Mouse (Mus musculus) forebrain, embryonic 16.5 days (tissue): ENCODE results near the gene Gm5615. TPM values are rescaled to one million over a fixed set of nuclear protein-coding genes. Genes with fewer than 3 reads are reported as not detected.

Source experiments
- ATAC-seq: fragments of 200-750 bp; cut with Nextera tagmentation; 2 replicates; pipeline ENCODE4 v1.8.0; 2017; ENCODE audit warnings: mild to moderate bottlenecking, moderate library complexity
- H3K27ac ChIP-seq: fragments of 300-500 bp; sonication (generic); 2 replicates; pipeline ENCODE4 v1.5.1; 2014; ENCODE audit warnings: low read length, control low read depth
- H3K27me3 ChIP-seq: fragments of 300-500 bp; sonication (generic); replicated peaks from 2 replicates; pipeline ENCODE4 v1.6.1; 2014; ENCODE audit warnings: low read length; ENCODE audit not compliant: control insufficient read depth, insufficient read depth
- H3K36me3 ChIP-seq: fragments of 300-500 bp; sonication (generic); 2 replicates; pipeline ENCODE4 v1.6.1; 2014; ENCODE audit not compliant: control insufficient read depth, insufficient read depth
- H3K4me1 ChIP-seq: fragments of 300-500 bp; sonication (generic); replicated peaks from 2 replicates; pipeline ENCODE4 v1.6.1; 2014; ENCODE audit warnings: low read length; ENCODE audit not compliant: control insufficient read depth, insufficient read depth
- H3K4me2 ChIP-seq: fragments of 300-500 bp; sonication (generic); 2 replicates; pipeline ENCODE4 v1.6.1; 2014; ENCODE audit warnings: mild to moderate bottlenecking, low read length, control low read depth
- H3K4me3 ChIP-seq: fragments of 300-500 bp; sonication (generic); replicated peaks from 2 replicates; pipeline ENCODE4 v1.5.1; 2014; ENCODE audit warnings: mild to moderate bottlenecking, low read length, control low read depth
- H3K9ac ChIP-seq: fragments of 300-500 bp; sonication (generic); replicated peaks from 2 replicates; pipeline ENCODE4 v1.6.1; 2014; ENCODE audit warnings: low read depth, low read length, control low read depth
- H3K9me3 ChIP-seq: fragments of 300-500 bp; sonication (generic); 2 replicates; pipeline ENCODE4 v1.6.1; 2016; ENCODE audit warnings: low read length; ENCODE audit not compliant: control insufficient read depth
- WGBS: fragments of 180-500 bp; shearing (Covaris S2); extraction: QIAGEN DNeasy Blood & Tissue Kit; methylation state at CpG from one replicate; pipeline ENCODE4 v1.1.7; 2014; 5-methylcytosine and 5-hydroxymethylcytosine counted together
- polyA plus RNA-seq: library from polyadenylated mRNA; unstranded; fragments of >200 nt; fragmentation: Nextera tagmentation; extraction: Ambion mirVana; gene quantifications from 2 replicates; pipeline ENCODE4 v1.2.1, GENCODE M21; 2015

The Gm5615 gene
- not detected in 2 replicates for polyA plus RNA-seq

DNA sequence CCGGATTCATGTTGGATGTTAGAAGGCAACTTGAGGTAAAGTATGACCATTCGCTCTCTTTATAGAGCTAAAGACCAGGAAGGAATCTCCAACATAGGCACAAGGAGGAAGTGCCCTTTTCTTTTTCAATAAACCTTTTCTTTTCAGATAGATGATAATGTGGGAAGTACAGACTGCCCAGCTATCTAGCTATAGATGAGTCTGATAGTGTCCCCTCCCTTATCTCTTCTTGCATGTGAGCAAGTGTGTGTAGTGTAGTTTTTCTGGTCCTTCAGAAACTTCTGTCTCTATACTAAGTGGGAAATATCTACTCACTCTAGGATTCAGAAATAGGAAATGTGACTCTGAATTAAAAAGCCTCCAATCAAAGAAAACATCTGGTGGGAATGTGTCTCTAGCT, at the start of gene Gm5615:
TSS of gene Gm5615 (minus strand) at position 101 of the 400 bp plus-strand sequence.
- Histone ChIP-seq H3K4me3 (no peak within 1 kb of the TSS), H3K27me3 (no peaks in the 10 kb centered on the region), H3K4me2 (no peak within 1 kb of the TSS), H3K4me1 (no peaks in the 10 kb centered on the region), H3K27ac (no peak within 1 kb of the TSS), H3K9me3 (no peaks in the 10 kb centered on the region), H3K9ac (no peak within 1 kb of the TSS), H3K36me3 (no peaks in the 10 kb centered on the region)
- WGBS = 88% methylated on average over 2 of the region's 2 CpGs
- ATAC-seq = no peak

DNA sequence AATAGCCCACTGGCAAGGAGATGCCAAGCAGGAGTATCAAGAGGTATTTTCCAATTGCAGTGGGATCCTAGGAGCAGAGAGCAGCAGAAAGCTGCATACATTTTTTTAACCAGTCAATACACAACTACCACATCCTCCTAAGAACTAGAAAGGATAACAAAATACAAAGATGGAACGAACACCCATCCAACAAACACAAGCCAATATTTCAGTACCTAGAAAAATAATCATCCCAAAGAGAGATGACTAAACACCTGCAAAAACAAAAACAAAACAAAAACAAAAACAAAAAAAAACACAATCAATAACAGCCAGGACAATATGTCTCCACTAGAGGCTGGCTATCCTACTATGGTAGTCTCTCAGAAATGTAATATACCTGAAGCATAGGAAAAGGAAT, 40.8 kb upstream of the Gm5615 start, which contains the start of gene Gm17689:
TSS of gene Gm17689 (minus strand) at position 101 of the 400 bp plus-strand sequence.
- Histone ChIP-seq H3K9ac (no peak within 1 kb of the TSS), H3K9me3 (0 out of 2 replicates have a peak, but pooled peaks cover 5% of the 10 kb centered on the region), H3K4me3 (no peak within 1 kb of the TSS), H3K4me2 (no peak within 1 kb of the TSS), H3K36me3 (no peaks in the 10 kb centered on the region), H3K27ac (no peak within 1 kb of the TSS), H3K27me3 (no peaks in the 10 kb centered on the region), H3K4me1 (no peaks in the 10 kb centered on the region)
- no peak for ATAC-seq
- WGBS = 60% methylated on average over 1 of the region's 1 CpGs

GRCm38 (mm10) chr9:36504211-36504610, 37.6 kb downstream of the Gm5615 start:
- no peak overlapping the region for H3K4me2 ChIP-seq
- WGBS = 80% methylated on average over 5 of the region's 5 CpGs
- H3K9ac ChIP-seq = no peak overlapping the region
- ATAC-seq = no peak
- H3K4me3 ChIP-seq = no peak overlapping the region
- H3K36me3 ChIP-seq = no peaks in the 10 kb centered on the region
- H3K27me3 ChIP-seq = no peaks in the 10 kb centered on the region
- H3K9me3 ChIP-seq = peaks cover 4% of the 10 kb centered on the region; the same call in 1 of the 2 replicates
- no peak overlapping the region for H3K27ac ChIP-seq
- no peaks in the 10 kb centered on the region for H3K4me1 ChIP-seq

- H3K4me1 ChIP-seq = no peaks in the 10 kb centered on the region
- ATAC-seq = no peak
- H3K9ac ChIP-seq = no peak overlapping the region
- H3K27me3 ChIP-seq = no peaks in the 10 kb centered on the region
- WGBS = 60% methylated on average over 1 of the region's 1 CpGs
- no peak overlapping the region for H3K27ac ChIP-seq
- peaks cover 2% of the 10 kb centered on the region; the same call in 1 of the 2 replicates for H3K9me3 ChIP-seq
- no peak overlapping the region for H3K4me2 ChIP-seq
- no peaks in the 10 kb centered on the region for H3K36me3 ChIP-seq
- no peak overlapping the region for H3K4me3 ChIP-seq
Measured at GRCm38 (mm10) chr9:36495824-36496223, 45.9 kb downstream of the Gm5615 start.

DNA sequence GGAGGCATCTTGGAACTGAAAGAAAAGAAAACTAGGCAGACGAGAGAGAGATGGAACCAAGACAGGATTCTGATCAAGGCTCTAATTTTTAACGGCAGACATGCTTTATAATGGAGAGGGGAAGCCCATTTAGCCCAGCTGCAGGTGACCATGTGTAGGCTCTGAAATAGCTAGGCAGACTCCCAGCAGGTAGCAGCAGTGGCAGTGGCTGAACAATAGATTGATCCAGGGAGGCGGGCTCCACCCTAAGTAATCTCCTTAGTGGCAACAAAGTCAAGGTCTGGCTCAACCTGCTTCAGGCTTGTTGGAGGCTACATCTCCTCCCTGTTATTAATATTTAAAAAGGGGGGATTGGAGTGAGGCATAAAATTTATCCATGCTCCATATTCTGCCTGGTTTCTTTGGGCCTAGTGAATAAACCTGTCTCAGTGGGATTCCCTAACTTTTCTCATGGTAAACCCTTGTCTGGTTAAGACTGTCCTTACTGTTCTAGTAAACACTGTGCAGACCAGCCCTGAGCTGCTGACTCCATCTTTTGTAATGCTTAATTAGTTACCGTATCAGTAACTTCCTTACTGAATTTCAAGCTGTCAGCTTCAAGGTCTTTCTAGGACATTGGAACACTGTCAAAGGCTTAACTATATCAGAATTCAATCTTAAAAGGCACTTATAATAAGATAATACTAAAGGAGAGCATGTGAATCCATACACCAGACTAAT, 47.1 kb downstream of the Gm5615 start:
- Histone ChIP-seq H3K4me2 (no peak overlapping the region), H3K27ac (no peak overlapping the region), H3K4me3 (no peak overlapping the region), H3K27me3 (no peaks in the 10 kb centered on the region), H3K9ac (no peak overlapping the region), H3K9me3 (peaks cover 2% of the 10 kb centered on the region; the same call in 1 of the 2 replicates), H3K36me3 (no peaks in the 10 kb centered on the region), H3K4me1 (no peaks in the 10 kb centered on the region)
- ATAC-seq = no peak
- 82% methylated on average over 4 of the region's 4 CpGs for WGBS

Other genes with a start within 250 kb of the Gm5615 start
- not detected in 2 replicates for gene Gm7257, start 110.1 kb downstream of the Gm5615 start, polyA plus RNA-seq
- gene Gm9513, start 66.3 kb downstream of the Gm5615 start, polyA plus RNA-seq = not detected in 2 replicates
- gene Gm17689, start 40.7 kb upstream of the Gm5615 start, polyA plus RNA-seq = not detected in 2 replicates
- not detected in 2 replicates for gene A630095E13Rik, start 101.4 kb upstream of the Gm5615 start, polyA plus RNA-seq
- not detected in 2 replicates for gene Acrv1, start 151.3 kb upstream of the Gm5615 start, polyA plus RNA-seq
- 13.6 and 18.5 TPM in 2 replicates for gene Chek1, start 185.1 kb upstream of the Gm5615 start, polyA plus RNA-seq
- gene Stt3a, start 225.7 kb upstream of the Gm5615 start, polyA plus RNA-seq = 104 and 108 TPM in 2 replicates